Mouse (Mus musculus): ENCODE measurements around the gene Jade2.

Jade2 gene

GRCm38 (mm10) chr11:51857081-51857671, at the start of gene Jade2:
TSS of gene Jade2 (minus strand) at chr11:51857653.
- peak; percentile 54 for DNase-seq (ENCODE audit: low read depth, low spot score)

- DNase-seq (ENCODE audit: low read depth, low spot score): no peak
Measured at GRCm38 (mm10) chr11:51904224-51904623, 46.8 kb upstream of the Jade2 start.

GRCm38 (mm10) chr11:51899691-51900090, 42.2 kb upstream of the Jade2 start:
- DNase-seq (ENCODE audit: low read depth, low spot score): no peak

DNA sequence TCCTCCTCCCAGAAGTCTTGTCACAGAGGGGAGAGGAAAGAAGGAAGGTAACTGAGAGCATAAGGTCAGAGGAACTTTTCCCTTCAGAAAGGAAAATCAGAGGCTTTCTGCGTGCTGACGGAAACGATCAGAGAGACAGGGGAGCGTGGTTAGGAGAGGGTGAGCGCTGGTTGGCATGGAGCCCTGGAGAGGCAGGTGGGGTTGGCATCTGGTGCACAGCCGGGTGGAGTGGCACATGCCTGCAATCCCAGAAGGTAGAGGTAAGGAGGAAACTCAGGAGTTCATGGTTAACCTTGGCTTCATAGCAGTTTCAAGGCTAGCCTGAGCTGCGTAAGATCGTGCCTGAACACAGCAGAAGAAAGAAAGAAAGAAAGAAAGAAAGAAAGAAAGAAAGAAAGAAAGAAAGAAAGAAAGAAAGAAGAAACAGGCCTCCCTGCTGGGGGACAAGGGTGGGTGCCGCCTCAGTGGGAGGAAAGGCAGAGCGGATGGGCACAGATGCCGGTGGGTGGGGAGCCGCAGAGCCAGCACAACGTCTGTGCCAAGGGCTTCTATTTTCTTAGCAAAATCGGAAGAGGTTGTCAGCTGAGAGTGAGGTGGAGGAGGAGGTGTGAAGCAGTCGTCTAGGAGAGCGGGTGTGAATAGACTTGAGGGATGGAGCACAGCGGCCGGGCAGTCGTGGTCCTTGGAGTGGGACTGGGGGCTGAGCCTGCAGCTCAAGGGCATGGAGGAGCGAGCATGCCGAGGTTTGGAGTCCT, 41.0 kb upstream of the Jade2 start:
- DNase-seq (ENCODE audit: low read depth, low spot score): no peak

DNA sequence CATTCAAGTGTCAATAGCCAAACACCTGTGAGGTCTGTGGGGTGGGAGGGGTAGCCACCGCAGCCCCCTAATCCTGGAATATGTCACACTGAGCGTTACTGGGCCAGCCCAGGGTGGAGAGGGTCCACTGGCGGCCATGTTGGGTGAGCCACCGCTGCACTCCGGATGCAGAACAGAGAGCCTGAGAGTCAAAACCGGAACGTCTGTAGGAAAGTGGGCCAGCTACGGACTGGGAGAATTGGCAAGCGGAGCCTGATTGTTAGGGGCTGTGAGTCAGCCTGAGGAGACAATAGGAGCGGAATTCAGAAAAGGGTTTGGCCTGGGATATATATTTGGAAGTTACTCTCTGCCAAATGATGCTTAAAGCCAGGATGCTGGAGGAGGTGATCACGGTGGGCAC, 39.9 kb upstream of the Jade2 start:
- DNase-seq (ENCODE audit: low read depth, low spot score): no peak

DNA sequence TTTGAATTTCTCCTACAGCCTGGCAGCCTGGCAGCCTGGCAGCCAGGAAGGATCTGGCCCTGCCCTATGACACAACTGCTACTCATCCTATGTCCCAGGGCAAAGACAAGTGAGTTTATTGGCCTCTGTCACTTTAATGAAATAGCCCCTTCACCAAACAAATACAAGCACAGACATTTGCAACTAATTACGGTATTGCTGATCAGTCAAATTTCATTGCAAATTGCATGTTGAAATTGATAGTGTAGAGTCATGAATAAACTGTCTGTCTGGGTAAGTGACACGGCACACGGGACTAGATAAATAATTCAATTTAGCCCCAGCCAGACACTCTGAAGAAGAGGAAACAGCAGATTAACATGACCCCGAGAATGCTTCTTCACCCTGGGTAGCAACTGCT, 38.6 kb upstream of the Jade2 start:
- DNase-seq (ENCODE audit: low read depth, low spot score): no peak

- DNase-seq (ENCODE audit: low read depth, low spot score): no peak
Measured at GRCm38 (mm10) chr11:51885681-51886080, 28.2 kb upstream of the Jade2 start.

- DNase-seq (ENCODE audit: low read depth, low spot score): no peak
Measured at GRCm38 (mm10) chr11:51884092-51884491, 26.6 kb upstream of the Jade2 start.

GRCm38 (mm10) chr11:51883670-51884069, 26.2 kb upstream of the Jade2 start:
- no peak for DNase-seq (ENCODE audit: low read depth, low spot score)

- no peak for DNase-seq (ENCODE audit: low read depth, low spot score)
Measured at GRCm38 (mm10) chr11:51881776-51882175, 24.3 kb upstream of the Jade2 start.

DNA sequence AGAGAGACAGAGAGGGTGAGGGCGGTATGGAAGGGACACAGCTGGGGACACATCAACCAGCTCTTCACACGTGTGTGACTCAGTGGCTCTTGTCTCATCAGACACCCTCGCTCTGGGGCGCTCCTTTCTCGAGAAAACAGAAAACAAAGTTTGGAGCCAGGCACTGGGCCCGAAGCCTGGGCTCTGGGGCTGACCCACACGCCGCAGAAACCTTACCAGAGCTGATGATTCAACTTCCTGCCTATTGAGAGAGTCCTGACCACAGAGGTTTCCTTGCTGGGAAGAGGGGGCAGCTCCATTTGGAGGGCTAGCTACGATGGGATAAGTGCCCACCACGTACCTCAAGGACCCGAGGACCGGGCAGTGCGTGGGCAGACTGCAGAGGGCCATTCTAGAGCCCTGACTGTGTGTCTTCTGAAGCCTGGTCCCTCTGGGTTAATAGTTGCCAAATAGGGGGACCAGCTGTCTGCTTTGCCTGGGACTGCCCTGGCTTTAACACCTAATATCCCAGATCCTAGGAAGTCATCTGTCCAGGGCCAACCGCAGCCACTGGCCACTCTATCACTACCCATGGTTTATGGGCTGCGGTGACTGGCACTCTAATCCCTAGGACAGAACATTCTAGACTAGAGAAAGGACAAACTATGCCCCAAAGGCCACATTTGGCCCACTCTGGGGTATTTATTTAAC, 23.7 kb upstream of the Jade2 start:
- DNase-seq (ENCODE audit: low read depth, low spot score): no peak

DNA sequence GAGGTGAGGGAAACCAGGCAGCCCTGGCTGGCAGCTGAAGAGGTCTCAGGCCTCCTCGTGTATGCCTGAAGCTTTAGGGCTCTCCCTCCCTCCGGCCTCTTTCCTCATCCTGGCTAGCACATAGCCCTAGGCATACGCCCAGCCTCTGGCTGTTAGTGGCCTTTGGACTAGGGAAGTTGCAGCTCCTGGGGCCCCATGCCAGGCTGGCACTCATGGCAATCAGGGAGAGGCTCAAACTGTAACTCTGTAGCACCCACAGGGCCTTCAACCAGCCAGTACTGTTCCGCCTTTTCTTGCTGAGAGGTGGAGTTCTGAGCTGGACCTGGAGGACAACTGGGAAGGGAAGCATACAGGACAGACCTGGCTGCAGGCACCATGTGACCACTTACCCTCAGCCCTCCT, 19.5 kb upstream of the Jade2 start:
- DNase-seq (ENCODE audit: low read depth, low spot score): no peak

DNA sequence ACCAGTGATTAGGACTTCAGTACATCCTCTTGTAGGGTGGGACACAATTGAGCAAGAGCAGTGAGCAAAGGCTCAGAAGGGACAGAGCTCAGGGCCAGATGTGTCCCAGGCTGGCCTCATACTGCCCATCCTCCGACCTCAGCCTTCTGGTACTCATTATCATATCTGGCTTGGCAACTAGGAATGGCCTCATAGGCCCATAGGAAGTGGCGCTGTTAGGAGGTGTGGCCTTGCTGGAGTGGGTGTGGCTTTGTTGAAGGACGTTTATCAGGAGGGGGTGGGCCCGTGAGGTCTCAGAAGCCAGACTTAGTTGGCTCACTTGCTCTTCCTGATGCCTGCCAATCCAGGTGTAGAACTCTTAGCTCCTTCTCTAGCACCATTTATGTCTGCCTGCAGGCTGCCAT, 18.3 kb upstream of the Jade2 start:
- no peak for DNase-seq (ENCODE audit: low read depth, low spot score)

GRCm38 (mm10) chr11:51875086-51875485, 17.6 kb upstream of the Jade2 start:
- no peak for DNase-seq (ENCODE audit: low read depth, low spot score)

DNA sequence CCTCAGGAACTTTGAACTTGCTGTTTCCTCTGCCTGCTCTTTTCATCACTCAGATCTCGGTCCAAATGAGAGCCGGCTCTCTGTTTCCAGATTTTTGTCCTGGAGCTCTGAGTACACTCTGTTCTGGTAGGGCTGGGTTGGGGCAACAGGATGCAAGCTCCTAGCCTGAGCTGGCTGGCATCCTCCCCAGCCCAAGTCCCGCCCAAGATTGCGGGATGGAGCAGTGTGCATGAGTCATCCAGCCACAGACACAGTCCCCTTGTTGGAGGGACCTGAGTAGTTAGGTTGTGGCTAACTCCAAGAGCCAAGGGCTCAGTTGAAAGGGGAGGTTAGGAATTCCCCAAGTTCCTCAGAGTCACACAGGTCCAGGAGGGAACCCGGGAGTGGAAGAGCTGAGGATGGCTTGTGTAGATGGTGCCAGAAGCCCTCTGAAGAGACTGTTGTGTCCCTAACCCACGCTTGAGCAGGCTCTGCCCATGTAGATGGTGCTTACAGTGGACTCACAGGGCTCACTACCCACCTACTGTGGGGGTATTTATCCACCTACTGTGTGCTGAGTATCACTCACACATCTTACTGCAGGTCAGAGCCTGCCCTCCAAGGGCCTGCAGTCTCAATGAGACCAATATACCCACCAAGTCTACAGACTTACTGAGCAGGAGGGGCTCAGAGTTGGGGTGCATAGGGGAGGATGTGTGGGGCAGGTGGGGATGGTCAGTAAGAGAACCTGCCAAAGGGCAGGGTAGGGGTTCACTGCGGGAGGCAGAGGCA, 17.0 kb upstream of the Jade2 start:
- DNase-seq (ENCODE audit: low read depth, low spot score): no peak

DNA sequence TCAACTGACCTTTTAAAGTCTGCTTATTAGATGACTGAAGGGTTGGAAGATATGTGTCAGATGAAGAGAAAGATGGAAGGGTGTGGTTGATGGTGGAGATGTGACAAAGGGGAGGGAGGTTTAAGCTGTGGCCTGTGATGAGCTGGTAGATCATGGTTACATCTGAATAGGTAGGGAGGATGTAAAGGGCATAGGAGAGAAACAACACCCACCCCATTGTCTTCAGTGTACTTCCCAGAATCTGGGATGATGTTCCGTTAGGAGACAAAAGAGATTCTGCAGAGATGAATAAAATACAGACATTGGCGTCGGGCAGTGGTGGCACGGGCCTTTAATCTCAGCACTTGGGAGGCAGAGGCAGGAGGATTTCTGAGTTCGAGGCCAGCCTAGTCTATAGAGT, 15.7 kb upstream of the Jade2 start:
- DNase-seq (ENCODE audit: low read depth, low spot score): no peak

GRCm38 (mm10) chr11:51867261-51867660, 9.8 kb upstream of the Jade2 start:
- DNase-seq (ENCODE audit: low read depth, low spot score): no peak

- no peak for DNase-seq (ENCODE audit: low read depth, low spot score)
Measured at GRCm38 (mm10) chr11:51866020-51866419, 8.6 kb upstream of the Jade2 start.

- no peak for DNase-seq (ENCODE audit: low read depth, low spot score)
Measured at GRCm38 (mm10) chr11:51860666-51861065, 3.2 kb upstream of the Jade2 start.

GRCm38 (mm10) chr11:51859561-51859960, 2.1 kb upstream of the Jade2 start:
- DNase-seq (ENCODE audit: low read depth, low spot score): no peak

DNA sequence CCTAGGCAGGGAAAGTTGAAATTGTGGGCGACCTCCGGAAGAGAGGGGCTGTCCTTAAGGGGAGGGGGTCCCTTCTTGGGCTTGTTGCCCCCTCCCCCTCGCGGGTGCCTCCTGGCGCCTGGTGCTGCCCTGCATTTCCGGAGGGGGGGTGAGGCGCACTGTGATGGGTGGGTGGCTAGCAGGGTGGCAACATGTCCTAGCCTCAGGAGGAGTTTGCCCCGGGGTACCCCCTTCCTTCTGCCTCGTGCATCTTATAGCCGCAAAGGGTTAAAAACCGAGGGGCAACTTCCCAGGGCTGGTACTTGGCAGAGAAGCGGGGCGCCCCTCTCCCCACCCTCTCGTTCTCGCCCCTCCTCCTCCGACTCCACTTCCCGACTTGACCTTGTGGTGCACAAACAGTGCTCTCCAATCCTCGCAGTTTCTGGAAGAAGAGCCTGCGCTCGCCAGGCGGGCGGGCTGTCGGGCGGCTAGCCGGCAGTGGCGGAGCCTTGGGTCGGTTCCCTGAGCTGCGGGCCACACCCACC, 1.1 kb upstream of the Jade2 start:
- peak; percentile 43 for DNase-seq (ENCODE audit: low read depth, low spot score)

Measured in mesoderm, embryonic 11.5 days (tissue).